Mouse (Mus musculus): ENCODE results near the gene Ccdc173. TPM values are rescaled to one million over a fixed set of nuclear protein-coding genes. Genes with fewer than 3 reads are reported as not detected.

Gene Ccdc173
- 0.54 TPM in 1 of 2 replicates, not detected in the other for polyA plus RNA-seq (2012; ENCODE audit: insufficient read depth, low replicate concordance)

- TF ChIP-seq FLI1 (IDR thresholded peaks at IDR 0.05; ENCODE audit: low read length) (0 out of 2 replicates have a peak, but pooled peaks have one; percentile 24), GATA1 (IDR thresholded peaks at IDR 0.05; ENCODE audit: borderline replicate concordance, low read length) (no peak)
- H3K9me3 ChIP-seq = no peaks in the 10 kb centered on the region
- no peaks in the 10 kb centered on the region for H3K27me3 ChIP-seq (replicated peaks)
- peaks cover 16% of the 10 kb centered on the region; the same call in 1 of the 2 replicates for H3K4me1 ChIP-seq
- H3K36me3 ChIP-seq (replicated peaks; ENCODE audit: low read length) = peaks cover 28% of the 10 kb centered on the region
- peak within 1 kb of the TSS; percentile 97 for H3K4me3 ChIP-seq (replicated peaks)
Observed at GRCm38 (mm10) chr2:69789429-69790069, at the start of gene Ccdc173, which contains the start of gene Phospho2. Gene Ccdc173 (minus strand): TSS chr2:69789575. Gene Phospho2 (plus strand): TSS chr2:69789623.

- TF ChIP-seq GATA1 (IDR thresholded peaks at IDR 0.05; ENCODE audit: borderline replicate concordance, low read length) = no peak
- no peak for TF ChIP-seq FLI1 (IDR thresholded peaks at IDR 0.05; ENCODE audit: low read length)
- no peaks in the 10 kb centered on the region for H3K9me3 ChIP-seq
- no peak overlapping the region for H3K4me3 ChIP-seq (replicated peaks)
Observed at GRCm38 (mm10) chr2:69838707-69839106, 49.3 kb upstream of the Ccdc173 start.

GRCm38 (mm10) chr2:69837996-69838395, 48.6 kb upstream of the Ccdc173 start:
- TF ChIP-seq GATA1 (IDR thresholded peaks at IDR 0.05; ENCODE audit: borderline replicate concordance, low read length) = no peak
- no peak for TF ChIP-seq FLI1 (IDR thresholded peaks at IDR 0.05; ENCODE audit: low read length)
- H3K9me3 ChIP-seq = no peaks in the 10 kb centered on the region
- H3K4me1 ChIP-seq = peaks cover 17% of the 10 kb centered on the region
- H3K4me3 ChIP-seq (replicated peaks) = no peak overlapping the region
- no peaks in the 10 kb centered on the region for H3K27me3 ChIP-seq (replicated peaks)
- peaks cover 42% of the 10 kb centered on the region for H3K36me3 ChIP-seq (replicated peaks; ENCODE audit: low read length)

More at GRCm38 (mm10) chr2:69838707-69839106, 49.3 kb upstream of the Ccdc173 start:
- peaks cover 35% of the 10 kb centered on the region for H3K36me3 ChIP-seq (replicated peaks; ENCODE audit: low read length)
- peaks cover 17% of the 10 kb centered on the region for H3K4me1 ChIP-seq
- no peaks in the 10 kb centered on the region for H3K27me3 ChIP-seq (replicated peaks)

GRCm38 (mm10) chr2:69837244-69837967, 48.0 kb upstream of the Ccdc173 start:
- no peak for TF ChIP-seq FLI1 (IDR thresholded peaks at IDR 0.05; ENCODE audit: low read length)
- no peak for TF ChIP-seq GATA1 (IDR thresholded peaks at IDR 0.05; ENCODE audit: borderline replicate concordance, low read length)
- H3K4me1 ChIP-seq = peaks cover 17% of the 10 kb centered on the region
- H3K36me3 ChIP-seq (replicated peaks; ENCODE audit: low read length) = peaks cover 46% of the 10 kb centered on the region
- no peaks in the 10 kb centered on the region for H3K9me3 ChIP-seq
- no peak overlapping the region for H3K4me3 ChIP-seq (replicated peaks)
- no peaks in the 10 kb centered on the region for H3K27me3 ChIP-seq (replicated peaks)

GRCm38 (mm10) chr2:69830116-69830515, 40.7 kb upstream of the Ccdc173 start:
- Histone ChIP-seq H3K36me3 (replicated peaks; ENCODE audit: low read length) (peaks cover 71% of the 10 kb centered on the region), H3K9me3 (no peaks in the 10 kb centered on the region), H3K4me1 (peaks cover 12% of the 10 kb centered on the region), H3K4me3 (replicated peaks) (no peak overlapping the region), H3K27me3 (replicated peaks) (no peaks in the 10 kb centered on the region)
- TF ChIP-seq GATA1 (IDR thresholded peaks at IDR 0.05; ENCODE audit: borderline replicate concordance, low read length) (no peak), FLI1 (IDR thresholded peaks at IDR 0.05; ENCODE audit: low read length) (no peak)

GRCm38 (mm10) chr2:69829680-69830079, 40.3 kb upstream of the Ccdc173 start:
- H3K36me3 ChIP-seq (replicated peaks; ENCODE audit: low read length) = peaks cover 71% of the 10 kb centered on the region
- H3K4me3 ChIP-seq (replicated peaks) = no peak overlapping the region
- TF ChIP-seq GATA1 (IDR thresholded peaks at IDR 0.05; ENCODE audit: borderline replicate concordance, low read length) = no peak
- no peak for TF ChIP-seq FLI1 (IDR thresholded peaks at IDR 0.05; ENCODE audit: low read length)
- H3K4me1 ChIP-seq = peaks cover 14% of the 10 kb centered on the region
- H3K27me3 ChIP-seq (replicated peaks) = no peaks in the 10 kb centered on the region
- no peaks in the 10 kb centered on the region for H3K9me3 ChIP-seq

GRCm38 (mm10) chr2:69828031-69828430, 38.7 kb upstream of the Ccdc173 start:
- no peak for TF ChIP-seq FLI1 (IDR thresholded peaks at IDR 0.05; ENCODE audit: low read length)
- TF ChIP-seq GATA1 (IDR thresholded peaks at IDR 0.05; ENCODE audit: borderline replicate concordance, low read length) = no peak
- Histone ChIP-seq H3K36me3 (replicated peaks; ENCODE audit: low read length) (peaks cover 57% of the 10 kb centered on the region), H3K4me1 (peaks cover 26% of the 10 kb centered on the region), H3K9me3 (no peaks in the 10 kb centered on the region), H3K4me3 (replicated peaks) (no peak overlapping the region), H3K27me3 (replicated peaks) (no peaks in the 10 kb centered on the region)

- Histone ChIP-seq H3K4me1 (peaks cover 39% of the 10 kb centered on the region), H3K27me3 (replicated peaks) (no peaks in the 10 kb centered on the region), H3K9me3 (no peaks in the 10 kb centered on the region), H3K36me3 (replicated peaks; ENCODE audit: low read length) (peaks cover 51% of the 10 kb centered on the region), H3K4me3 (replicated peaks) (no peak overlapping the region)
- TF ChIP-seq GATA1 (IDR thresholded peaks at IDR 0.05; ENCODE audit: borderline replicate concordance, low read length) (no peak), FLI1 (IDR thresholded peaks at IDR 0.05; ENCODE audit: low read length) (no peak)
Observed at GRCm38 (mm10) chr2:69826380-69826779, 37.0 kb upstream of the Ccdc173 start.

- H3K9me3 ChIP-seq = no peaks in the 10 kb centered on the region
- no peaks in the 10 kb centered on the region for H3K27me3 ChIP-seq (replicated peaks)
- TF ChIP-seq GATA1 (IDR thresholded peaks at IDR 0.05; ENCODE audit: borderline replicate concordance, low read length) = no peak
- no peak for TF ChIP-seq FLI1 (IDR thresholded peaks at IDR 0.05; ENCODE audit: low read length)
- H3K4me3 ChIP-seq (replicated peaks) = no peak overlapping the region
- H3K36me3 ChIP-seq (replicated peaks; ENCODE audit: low read length) = peaks cover 47% of the 10 kb centered on the region
- H3K4me1 ChIP-seq = peaks cover 40% of the 10 kb centered on the region
Observed at GRCm38 (mm10) chr2:69825898-69826297, 36.5 kb upstream of the Ccdc173 start.
